Mouse (Mus musculus): ENCODE measurements at regions not wholly inside any gene's neighbourhood (a gene's known extent, or its start where the extent isn't known, plus 50 kb on each side); places are given as distances from the start of the nearest gene placed in this dataset.

- Histone ChIP-seq H3K9me3 (no peaks in the 10 kb centered on the region), H3K27ac (no peak overlapping the region), H3K4me2 (replicated peaks) (no peak overlapping the region), H3K9ac (no peak overlapping the region), H3K36me3 (no peaks in the 10 kb centered on the region), H3K4me3 (no peak overlapping the region), H3K4me1 (no peaks in the 10 kb centered on the region), H3K27me3 (no peaks in the 10 kb centered on the region)
- ATAC-seq (ENCODE audit: low FRiP score, low read depth): no peak
- WGBS: 75% methylated on average over 3 of the region's 3 CpGs
These were observed 77.2 kb upstream of the Dcbld2 start for GRCm38 (mm10) chr16:58331087-58331486.

- Histone ChIP-seq H3K9ac (no peak overlapping the region), H3K4me1 (peaks cover 3% of the 10 kb centered on the region), H3K4me2 (replicated peaks) (no peak overlapping the region), H3K4me3 (no peak overlapping the region), H3K27ac (no peak overlapping the region), H3K27me3 (no peaks in the 10 kb centered on the region), H3K9me3 (no peaks in the 10 kb centered on the region), H3K36me3 (no peaks in the 10 kb centered on the region)
- ATAC-seq (ENCODE audit: low FRiP score, low read depth): no peak
- 86% methylated on average over 5 of the region's 5 CpGs for WGBS
These were observed 64.3 kb upstream of the Dcbld2 start for GRCm38 (mm10) chr16:58343921-58344320.

- Histone ChIP-seq H3K9me3 (no peaks in the 10 kb centered on the region), H3K4me1 (peaks cover 15% of the 10 kb centered on the region), H3K27me3 (no peaks in the 10 kb centered on the region), H3K36me3 (no peaks in the 10 kb centered on the region), H3K4me2 (replicated peaks) (no peak overlapping the region), H3K27ac (no peak overlapping the region), H3K9ac (no peak overlapping the region), H3K4me3 (no peak overlapping the region)
- 19% methylated on average over 5 of the region's 5 CpGs for WGBS
- ATAC-seq (ENCODE audit: low FRiP score, low read depth): peak; percentile 87
These were observed 58.9 kb upstream of the Dcbld2 start for GRCm38 (mm10) chr16:58349354-58349753.

GRCm38 (mm10) chr16:58349802-58350201 lies 58.4 kb upstream of the Dcbld2 start:
- WGBS: 40% methylated on average over 2 of the region's 2 CpGs
- Histone ChIP-seq H3K4me1 (peaks cover 15% of the 10 kb centered on the region), H3K4me2 (replicated peaks) (no peak overlapping the region), H3K4me3 (no peak overlapping the region), H3K36me3 (no peaks in the 10 kb centered on the region), H3K27ac (no peak overlapping the region), H3K9me3 (no peaks in the 10 kb centered on the region), H3K27me3 (no peaks in the 10 kb centered on the region), H3K9ac (no peak overlapping the region)
- ATAC-seq (ENCODE audit: low FRiP score, low read depth): no peak

GRCm38 (mm10) chr16:58352156-58352555 lies 56.1 kb upstream of the Dcbld2 start:
- WGBS: 74% methylated on average over 3 of the region's 3 CpGs
- no peak overlapping the region for H3K27ac ChIP-seq
- H3K36me3 ChIP-seq: no peaks in the 10 kb centered on the region
- H3K9ac ChIP-seq: no peak overlapping the region
- H3K27me3 ChIP-seq: no peaks in the 10 kb centered on the region
- no peaks in the 10 kb centered on the region for H3K9me3 ChIP-seq
- H3K4me1 ChIP-seq: peaks cover 15% of the 10 kb centered on the region
- no peak overlapping the region for H3K4me2 ChIP-seq (replicated peaks)
- no peak overlapping the region for H3K4me3 ChIP-seq
- ATAC-seq (ENCODE audit: low FRiP score, low read depth): no peak

GRCm38 (mm10) chr16:58354551-58354950 lies 53.7 kb upstream of the Dcbld2 start:
- H3K9me3 ChIP-seq: no peaks in the 10 kb centered on the region
- H3K9ac ChIP-seq: no peak overlapping the region
- no peaks in the 10 kb centered on the region for H3K27me3 ChIP-seq
- H3K4me3 ChIP-seq: no peak overlapping the region
- ATAC-seq (ENCODE audit: low FRiP score, low read depth): no peak
- no peak overlapping the region for H3K27ac ChIP-seq
- 71% methylated on average over 6 of the region's 6 CpGs for WGBS
- peaks cover 6% of the 10 kb centered on the region for H3K4me1 ChIP-seq
- H3K4me2 ChIP-seq (replicated peaks): no peak overlapping the region
- no peaks in the 10 kb centered on the region for H3K36me3 ChIP-seq
